Mouse (Mus musculus): ENCODE results near the gene Sumo2.
"Not testable (repeated sequence)": the region's sequence is repeated elsewhere in the genome, so short reads cannot be mapped to it uniquely, and the experiment has no call there.

GRCm38 (mm10) chr11:115526446-115526845 is 9.6 kb downstream of the Sumo2 start:
- TF ChIP-seq CTCF (conservative IDR thresholded peaks at IDR 0.05; ENCODE audit: low read length); NANOG (IDR thresholded peaks at IDR 0.05; ENCODE audit: borderline replicate concordance, low read length): not testable (repeated sequence)
